Mouse (Mus musculus): ENCODE data around the gene Arhgap32.
A peak's percentile ranks its signal among the peaks of the same experiment; 100 is the strongest.

The Arhgap32 gene

GRCm38 (mm10) chr9:32246123-32246716 lies 130.3 kb downstream of the Arhgap32 start:
- no peak for DNase-seq (ENCODE audit: extremely low spot score, low read depth, low spot score)

GRCm38 (mm10) chr9:32250486-32250885 lies 134.6 kb downstream of the Arhgap32 start:
- DNase-seq (ENCODE audit: extremely low spot score, low read depth, low spot score): no peak

- DNase-seq (ENCODE audit: extremely low spot score, low read depth, low spot score): no peak
Measured at GRCm38 (mm10) chr9:32253721-32254120, 137.8 kb downstream of the Arhgap32 start.

- no peak for DNase-seq (ENCODE audit: extremely low spot score, low read depth, low spot score)
Measured at GRCm38 (mm10) chr9:32257365-32257764, 141.4 kb downstream of the Arhgap32 start.

GRCm38 (mm10) chr9:32257882-32258281 lies 141.9 kb downstream of the Arhgap32 start:
- no peak for DNase-seq (ENCODE audit: extremely low spot score, low read depth, low spot score)

GRCm38 (mm10) chr9:32271896-32272444 lies 156.0 kb downstream of the Arhgap32 start:
- peak; percentile 87 for DNase-seq (ENCODE audit: extremely low spot score, low read depth, low spot score)

GRCm38 (mm10) chr9:32278052-32278451 lies 162.1 kb downstream of the Arhgap32 start:
- no peak for DNase-seq (ENCODE audit: extremely low spot score, low read depth, low spot score)

GRCm38 (mm10) chr9:32279789-32280188 lies 163.9 kb downstream of the Arhgap32 start:
- DNase-seq (ENCODE audit: extremely low spot score, low read depth, low spot score): no peak

GRCm38 (mm10) chr9:32280456-32280855 lies 164.5 kb downstream of the Arhgap32 start:
- no peak for DNase-seq (ENCODE audit: extremely low spot score, low read depth, low spot score)

GRCm38 (mm10) chr9:32283591-32283990 lies 167.7 kb downstream of the Arhgap32 start:
- no peak for DNase-seq (ENCODE audit: extremely low spot score, low read depth, low spot score)

- DNase-seq (ENCODE audit: extremely low spot score, low read depth, low spot score): no peak
Measured at GRCm38 (mm10) chr9:32291618-32292017, 175.7 kb downstream of the Arhgap32 start.

GRCm38 (mm10) chr9:32292686-32293085 lies 176.8 kb downstream of the Arhgap32 start:
- no peak for DNase-seq (ENCODE audit: extremely low spot score, low read depth, low spot score)

GRCm38 (mm10) chr9:32295061-32295800 lies 179.3 kb downstream of the Arhgap32 start:
- no peak for DNase-seq (ENCODE audit: extremely low spot score, low read depth, low spot score)

- no peak for DNase-seq (ENCODE audit: extremely low spot score, low read depth, low spot score)
Measured at GRCm38 (mm10) chr9:32302501-32303150, 186.7 kb downstream of the Arhgap32 start.

GRCm38 (mm10) chr9:32311786-32312185 lies 195.8 kb downstream of the Arhgap32 start:
- no peak for DNase-seq (ENCODE audit: extremely low spot score, low read depth, low spot score)

- no peak for DNase-seq (ENCODE audit: extremely low spot score, low read depth, low spot score)
Measured at GRCm38 (mm10) chr9:32312208-32312607, 196.3 kb downstream of the Arhgap32 start.

GRCm38 (mm10) chr9:32314071-32314470 lies 198.1 kb downstream of the Arhgap32 start:
- no peak for DNase-seq (ENCODE audit: extremely low spot score, low read depth, low spot score)

- DNase-seq (ENCODE audit: extremely low spot score, low read depth, low spot score): no peak
Measured at GRCm38 (mm10) chr9:32315999-32316398, 200.1 kb downstream of the Arhgap32 start.
